Mouse (Mus musculus): ENCODE results near the gene 4933424G06Rik.
"Not testable (repeated sequence)": the region's sequence is repeated elsewhere in the genome, so short reads cannot be mapped to it uniquely, and the experiment has no call there.

GRCm38 (mm10) chr1:36668007-36668406, 41.9 kb upstream of the 4933424G06Rik start:
- TF ChIP-seq CTCF, POLR2A (IDR thresholded peaks at IDR 0.05; ENCODE audit: insufficient read depth, low read depth, low read length): not testable (repeated sequence)

Data from olfactory bulb, adult 2 months (tissue).